Mouse (Mus musculus): ENCODE data around the gene Zdhhc5.

Gene Zdhhc5

DNA sequence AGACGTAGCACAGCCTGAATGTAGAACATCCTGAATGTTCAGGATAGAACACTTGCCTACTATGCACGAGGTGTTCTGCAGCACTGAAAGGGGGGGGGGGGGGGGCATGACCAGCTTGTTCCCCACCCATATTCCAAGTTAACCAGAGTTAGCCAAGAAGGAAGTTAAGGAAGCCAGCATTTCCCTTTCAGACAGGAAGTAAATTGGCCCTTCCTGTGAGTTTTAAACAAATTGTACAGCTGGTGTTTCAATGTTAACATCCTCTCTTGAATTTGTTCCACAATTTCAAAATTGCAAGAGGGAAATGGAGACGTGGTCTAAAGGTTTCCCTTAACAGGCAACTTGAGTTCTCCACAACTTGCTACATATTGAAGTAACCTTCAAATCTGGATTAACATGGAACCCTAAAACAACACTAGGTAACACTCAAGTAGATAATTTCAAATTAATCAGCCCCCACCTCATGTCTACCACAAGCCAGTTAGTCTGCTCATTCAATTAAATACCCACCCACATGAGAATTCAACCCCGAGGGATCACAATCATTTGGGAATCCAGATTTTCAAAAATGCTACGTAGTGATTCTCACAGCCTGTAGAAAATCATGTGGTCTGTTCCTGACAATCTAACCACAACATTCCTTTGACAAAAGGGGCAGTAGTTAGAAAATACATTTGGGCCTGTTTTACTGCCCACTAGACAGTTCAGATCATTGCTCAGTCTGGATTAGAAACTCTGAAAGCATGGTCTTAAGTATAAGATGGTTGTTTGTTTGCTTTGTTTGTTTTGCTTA lies 76.4 kb downstream of the Zdhhc5 start:
- DNase-seq: no peak

Data from cerebellum, adult 18-20 months (tissue).